Mouse (Mus musculus) embryonic facial prominence, embryonic 10.5 days (tissue): Measurements from ENCODE around the gene Trim11. TPM values are rescaled to one million over a fixed set of nuclear protein-coding genes. Genes with fewer than 3 reads are reported as not detected.

ENCODE experiments used
- DNase-seq: peaks from one replicate; pipeline ENCODE4 v3.0.0-alpha.2; 2017; ENCODE audit warnings: low spot score
- H3K27ac ChIP-seq: fragments of 300-500 bp; sonication (generic); replicated peaks from 2 replicates; pipeline ENCODE4 v1.5.1; 2016; ENCODE audit warnings: mild to moderate bottlenecking
- H3K27me3 ChIP-seq: fragments of 300-500 bp; sonication (generic); replicated peaks from 2 replicates; pipeline ENCODE4 v1.6.1; 2016; ENCODE audit warnings: low read depth, mild to moderate bottlenecking; ENCODE audit not compliant: poor library complexity, severe bottlenecking
- H3K36me3 ChIP-seq: fragments of 300-500 bp; sonication (generic); replicated peaks from 2 replicates; pipeline ENCODE4 v1.6.1; 2016; ENCODE audit warnings: mild to moderate bottlenecking, moderate library complexity
- H3K4me1 ChIP-seq: fragments of 300-500 bp; sonication (generic); 2 replicates; pipeline ENCODE4 v1.6.1; 2016
- H3K4me3 ChIP-seq: fragments of 300-500 bp; sonication (generic); 2 replicates; pipeline ENCODE4 v1.5.1; 2016; ENCODE audit warnings: mild to moderate bottlenecking, moderate library complexity
- H3K9me3 ChIP-seq: fragments of 300-500 bp; sonication (generic); 2 replicates; pipeline ENCODE4 v1.6.1; 2016; ENCODE audit warnings: mild to moderate bottlenecking
- WGBS: fragments of 180-500 bp; shearing (Covaris S2); methylation state at CpG from one replicate; pipeline ENCODE4 v1.1.7; 2016; 5-methylcytosine and 5-hydroxymethylcytosine counted together
- microRNA-seq: library from miRNA; unstranded; fragments of <30 nt; microRNA quantifications from one replicate; pipeline ENCODE4, GENCODE M21; 2017
- polyA plus RNA-seq: library from polyadenylated mRNA; unstranded; fragments of >200 nt; fragmentation: Nextera tagmentation; extraction: Ambion mirVana; gene quantifications from 2 replicates; pipeline ENCODE4 v1.2.1, GENCODE M21; 2016

Gene Trim11
- polyA plus RNA-seq, 1 experiment from 2014 or later = 19.1 TPM

- Histone ChIP-seq H3K27ac (no peak overlapping the region), H3K4me3 (no peak overlapping the region), H3K27me3 (peaks cover 23% of the 10 kb centered on the region), H3K36me3 (no peaks in the 10 kb centered on the region), H3K4me1 (peaks cover 5% of the 10 kb centered on the region; the same call in 1 of the 2 replicates), H3K9me3 (no peaks in the 10 kb centered on the region)
- WGBS = 91% methylated on average over 21 of the region's 21 CpGs
- no peak for DNase-seq
These were observed 22.7 kb downstream of the Trim11 start for GRCm38 (mm10) chr11:59000635-59001034.

- H3K36me3 ChIP-seq = no peaks in the 10 kb centered on the region
- H3K27ac ChIP-seq = no peak overlapping the region
- peaks cover 8% of the 10 kb centered on the region; the same call in 1 of the 2 replicates for H3K27me3 ChIP-seq
- H3K4me1 ChIP-seq = peaks cover 5% of the 10 kb centered on the region; the same call in 1 of the 2 replicates
- DNase-seq = no peak
- no peak overlapping the region for H3K4me3 ChIP-seq
- WGBS = 81% methylated on average over 7 of the region's 7 CpGs
- H3K9me3 ChIP-seq = no peaks in the 10 kb centered on the region
These were observed 24.6 kb downstream of the Trim11 start for GRCm38 (mm10) chr11:59002327-59003079.

DNA sequence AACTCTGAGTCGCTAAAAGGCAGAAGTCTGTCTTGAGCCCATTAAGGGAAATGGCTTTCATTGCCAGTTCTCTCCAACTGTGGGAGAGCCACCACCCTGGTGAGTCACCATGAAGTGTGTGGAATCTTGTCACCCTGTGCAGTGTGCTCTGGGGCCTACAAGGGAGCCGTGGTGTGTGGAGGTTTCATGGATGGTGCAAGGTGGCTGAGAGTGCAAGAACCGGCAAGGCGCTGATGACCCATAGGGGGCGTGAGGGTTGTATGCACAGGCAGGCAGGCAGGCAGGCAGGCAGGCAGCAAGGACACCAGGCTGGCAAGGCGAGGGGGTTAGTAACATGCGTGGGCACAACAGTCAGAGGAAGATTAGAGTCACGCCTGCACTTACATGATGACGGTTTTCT lies 37.2 kb downstream of the Trim11 start:
- Histone ChIP-seq H3K9me3 (no peaks in the 10 kb centered on the region), H3K4me1 (no peaks in the 10 kb centered on the region), H3K27me3 (no peaks in the 10 kb centered on the region), H3K36me3 (no peaks in the 10 kb centered on the region), H3K4me3 (no peak overlapping the region), H3K27ac (no peak overlapping the region)
- peak; percentile 43 for DNase-seq
- WGBS = 37% methylated on average over 9 of the region's 9 CpGs

DNA sequence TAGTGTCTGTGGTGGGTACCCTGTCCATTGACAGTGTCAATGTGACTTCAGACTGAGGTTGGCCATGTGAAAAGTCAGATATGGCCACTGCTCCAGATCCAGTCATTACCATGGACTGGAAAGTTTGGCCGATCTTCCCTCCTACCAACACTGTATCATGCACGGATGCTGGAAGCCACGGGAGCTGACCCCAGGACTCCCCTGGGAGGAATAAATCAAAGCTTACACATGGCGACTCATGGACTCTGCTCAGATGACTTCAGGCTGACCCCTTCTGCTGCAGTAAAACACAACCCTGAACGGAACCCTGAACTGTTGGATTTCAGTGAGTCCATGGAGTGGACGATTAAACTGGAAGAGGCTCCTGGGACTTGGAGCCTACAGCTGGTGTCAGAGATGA lies 48.5 kb downstream of the Trim11 start:
- no peak overlapping the region for H3K4me3 ChIP-seq
- H3K4me1 ChIP-seq = no peaks in the 10 kb centered on the region
- H3K27me3 ChIP-seq = no peaks in the 10 kb centered on the region
- DNase-seq = no peak
- no peaks in the 10 kb centered on the region for H3K36me3 ChIP-seq
- 73% methylated on average over 6 of the region's 6 CpGs for WGBS
- no peaks in the 10 kb centered on the region for H3K9me3 ChIP-seq
- H3K27ac ChIP-seq = no peak overlapping the region

DNA sequence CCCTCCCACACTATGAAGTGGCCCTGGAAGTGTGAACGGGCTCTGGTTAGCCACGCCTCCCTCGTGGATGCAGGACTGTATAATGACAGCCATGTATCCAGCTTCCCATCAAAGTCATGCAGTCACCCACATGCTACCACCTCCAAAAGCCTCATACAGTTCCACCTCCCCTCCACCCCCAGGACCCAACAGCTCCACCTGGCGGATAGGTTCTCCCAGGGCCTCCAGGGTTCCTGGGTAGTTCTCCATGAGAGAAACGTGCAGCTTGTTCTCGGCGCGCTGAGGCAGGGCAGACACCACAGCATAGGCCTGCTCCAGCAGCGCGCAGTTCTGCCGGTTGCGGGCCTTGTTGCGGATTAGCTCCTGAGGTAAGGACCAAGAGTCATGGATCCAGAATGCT lies 51.1 kb downstream of the Trim11 start:
- WGBS = 91% methylated on average over 13 of the region's 13 CpGs
- no peaks in the 10 kb centered on the region for H3K4me1 ChIP-seq

More for the DNA sequence above, 51.1 kb downstream of the Trim11 start:
- Histone ChIP-seq H3K27ac (no peak overlapping the region), H3K4me3 (no peak overlapping the region), H3K27me3 (no peaks in the 10 kb centered on the region), H3K9me3 (no peaks in the 10 kb centered on the region), H3K36me3 (no peaks in the 10 kb centered on the region)
- DNase-seq = no peak

Small RNA genes lying within 50 kb of the gene (microRNA-seq; reads per million reads assigned to microRNA genes)
- not detected for gene Gm44313

Other genes starting within 250 kb of the Trim11 start
- not detected in 2 replicates for gene Olfr317, start 238.9 kb upstream of the Trim11 start, polyA plus RNA-seq
- not detected in 2 replicates for gene Olfr316, start 225.4 kb upstream of the Trim11 start, polyA plus RNA-seq
- not detected in 2 replicates for gene Olfr315, start 204.9 kb upstream of the Trim11 start, polyA plus RNA-seq
- gene Olfr314, start 195.1 kb upstream of the Trim11 start, polyA plus RNA-seq = not detected in 2 replicates
- gene Fam183b, start 176.1 kb upstream of the Trim11 start, polyA plus RNA-seq = 1.4 and 1.6 TPM in 2 replicates
- not detected in 2 replicates for gene Olfr313, start 163.1 kb upstream of the Trim11 start, polyA plus RNA-seq
- gene Olfr312, start 148.9 kb upstream of the Trim11 start, polyA plus RNA-seq = not detected in 2 replicates
- not detected in 2 replicates for gene Olfr311, start 138.8 kb upstream of the Trim11 start, polyA plus RNA-seq
- gene Gm12258, start 130.9 kb upstream of the Trim11 start, polyA plus RNA-seq = 8.7 and 9.1 TPM in 2 replicates
- gene 2810021J22Rik, start 110.9 kb upstream of the Trim11 start, polyA plus RNA-seq = 10.6 and 10.8 TPM in 2 replicates
- gene Zfp39, start 73.9 kb upstream of the Trim11 start, polyA plus RNA-seq = 5.7 and 6.3 TPM in 2 replicates
- gene Btnl10, start 60.2 kb upstream of the Trim11 start, polyA plus RNA-seq = not detected in 2 replicates
- 255 and 258 TPM in 2 replicates for gene Rnf187, start 39.2 kb upstream of the Trim11 start, polyA plus RNA-seq
- gene Hist3h2ba, start 29.2 kb upstream of the Trim11 start, polyA plus RNA-seq = 23.0 and 25.0 TPM in 2 replicates
- gene Hist3h2a, start 23.4 kb upstream of the Trim11 start, polyA plus RNA-seq = 17.8 and 19.0 TPM in 2 replicates
- 0.19 and 0.40 TPM in 2 replicates for gene Trim17, start 23.4 kb upstream of the Trim11 start, polyA plus RNA-seq
- 0.05 and 0.24 TPM in 2 replicates for gene Obscn, start 158.3 kb downstream of the Trim11 start, polyA plus RNA-seq
- 4.0 and 4.7 TPM in 2 replicates for gene Iba57, start 185.6 kb downstream of the Trim11 start, polyA plus RNA-seq
- 0.15 TPM in 1 of 2 replicates, not detected in the other for gene Gjc2, start 205.1 kb downstream of the Trim11 start, polyA plus RNA-seq
- gene Guk1, start 214.1 kb downstream of the Trim11 start, polyA plus RNA-seq = 133 and 146 TPM in 2 replicates
- gene Mrpl55, start 224.4 kb downstream of the Trim11 start, polyA plus RNA-seq = 119 and 128 TPM in 2 replicates
- gene 2310033P09Rik, start 230.2 kb downstream of the Trim11 start, polyA plus RNA-seq = 43.9 and 46.0 TPM in 2 replicates